Mouse (Mus musculus) kidney, postnatal 0 days (tissue): ENCODE data around the gene Tstd2. TPM values are rescaled to one million over a fixed set of nuclear protein-coding genes. Genes with fewer than 3 reads are reported as not detected.

Source experiments
- ATAC-seq: fragments of 200-750 bp; cut with Nextera tagmentation; replicated peaks from 2 replicates; pipeline ENCODE4 v1.8.0; 2017; ENCODE audit warnings: low read depth, moderate number of reproducible peaks, moderate TSS enrichment, moderate library complexity; ENCODE audit not compliant: low FRiP score
- DNase-seq: peaks from one replicate; pipeline ENCODE4 v3.0.0-alpha.2; 2016; ENCODE audit warnings: low spot score
- H3K27ac ChIP-seq: fragments of 300-500 bp; sonication (generic); 2 replicates; pipeline ENCODE4 v1.5.1; 2014; ENCODE audit warnings: mild to moderate bottlenecking
- H3K27me3 ChIP-seq: fragments of 300-500 bp; sonication (generic); 2 replicates; pipeline ENCODE4 v1.6.1; 2014; ENCODE audit warnings: low read length, mixed read lengths; ENCODE audit not compliant: insufficient read depth
- H3K36me3 ChIP-seq: fragments of 300-500 bp; sonication (generic); 2 replicates; pipeline ENCODE4 v1.6.1; 2014; ENCODE audit warnings: low read length, mixed read lengths; ENCODE audit not compliant: insufficient read depth
- H3K4me1 ChIP-seq: fragments of 300-500 bp; sonication (generic); replicated peaks from 2 replicates; pipeline ENCODE4 v1.6.1; 2014; ENCODE audit warnings: antibody characterized with exemption, low read length, mixed read lengths; ENCODE audit not compliant: insufficient read depth
- H3K4me2 ChIP-seq: fragments of 300-500 bp; sonication (generic); 2 replicates; pipeline ENCODE4 v1.6.1; 2014; ENCODE audit warnings: mild to moderate bottlenecking, low read length, moderate library complexity, mixed read lengths
- H3K4me3 ChIP-seq: fragments of 300-500 bp; sonication (generic); replicated peaks from 2 replicates; pipeline ENCODE4 v1.5.1; 2014; ENCODE audit warnings: low read depth, low read length
- H3K9ac ChIP-seq: fragments of 300-500 bp; sonication (generic); 2 replicates; pipeline ENCODE4 v1.6.1; 2014; ENCODE audit warnings: low read depth, low read length
- H3K9me3 ChIP-seq: fragments of 300-500 bp; sonication (generic); replicated peaks from 2 replicates; pipeline ENCODE4 v1.6.1; 2016; ENCODE audit warnings: low read length, inconsistent platforms, mixed read lengths
- CTCF ChIP-seq: IDR thresholded peaks from 2 replicates; pipeline ENCODE4 v1.5.1; 2016; ENCODE audit warnings: antibody characterized with exemption, low read depth, mild to moderate bottlenecking, moderate library complexity
- WGBS: fragments of 180-500 bp; shearing (Covaris S2); extraction: QIAGEN DNeasy Blood & Tissue Kit; methylation state at CpG from one replicate; pipeline ENCODE4 v1.1.7; 2014; 5-methylcytosine and 5-hydroxymethylcytosine counted together
- polyA plus RNA-seq: library from polyadenylated mRNA; unstranded; fragments of >200 nt; fragmentation: Nextera tagmentation; extraction: Ambion mirVana; gene quantifications from 2 replicates; pipeline ENCODE4 v1.2.1, GENCODE M21; 2015

Tstd2 gene
- polyA plus RNA-seq, 1 experiment from 2014 or later, result 23.5 TPM

DNA sequence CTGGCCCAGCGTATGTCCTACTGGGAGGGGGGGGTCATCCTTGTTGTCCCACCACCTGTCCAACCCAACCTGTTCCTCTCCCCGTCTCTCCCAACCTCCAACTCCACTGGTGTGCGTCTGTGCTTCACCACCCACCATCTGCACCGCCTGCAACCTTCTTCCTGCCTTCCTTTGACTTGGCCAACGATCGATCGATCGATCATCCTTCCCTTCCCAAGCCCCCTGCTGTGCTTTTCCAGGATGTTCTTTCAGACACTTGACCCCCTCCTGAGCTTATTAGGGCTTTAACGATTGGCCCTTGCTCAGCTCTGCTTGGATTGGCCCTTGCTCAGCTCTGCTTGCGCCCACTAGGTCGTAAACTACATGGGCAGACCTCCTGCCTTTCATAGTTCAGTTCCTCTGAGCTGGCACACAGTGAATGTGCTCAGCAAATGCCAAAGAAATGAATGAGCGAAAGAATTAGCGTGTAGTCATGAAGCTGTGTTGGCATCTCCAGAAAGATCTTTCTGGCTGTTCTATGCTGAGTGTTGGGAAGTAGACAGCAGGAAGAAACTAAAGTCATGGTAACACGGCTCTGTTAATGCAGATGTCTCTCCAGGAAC lies 48.9 kb downstream of the Tstd2 start:
- no peaks in the 10 kb centered on the region for H3K9me3 ChIP-seq
- 77% methylated on average over 14 of the region's 14 CpGs for WGBS

DNA sequence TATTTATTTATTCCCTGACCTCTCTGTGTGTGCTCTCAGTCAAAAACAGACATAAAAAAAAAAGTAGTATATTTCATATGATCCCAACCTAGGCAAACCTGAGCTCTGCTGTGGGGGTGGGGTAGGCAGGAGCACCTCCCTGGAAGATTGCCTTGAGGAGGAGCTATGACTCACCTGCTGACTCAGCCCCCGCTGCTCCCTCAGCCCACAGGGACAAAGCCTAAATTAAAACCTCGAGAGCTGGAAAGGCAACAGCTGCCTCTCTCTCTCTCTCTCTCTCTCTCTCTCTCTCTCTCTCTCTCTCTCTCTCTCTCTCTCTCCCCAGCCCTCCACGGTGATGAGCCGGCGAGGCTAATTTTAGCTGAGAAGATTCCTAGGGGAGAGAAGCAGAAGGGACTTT lies 50.6 kb downstream of the Tstd2 start:
- no peak overlapping the region for H3K4me3 ChIP-seq
- no peak for TF ChIP-seq CTCF
- H3K27me3 ChIP-seq, result no peaks in the 10 kb centered on the region
- H3K36me3 ChIP-seq, result no peaks in the 10 kb centered on the region
- ATAC-seq, result 0 out of 2 replicates have a peak, but pooled peaks have one; percentile 34
- no peak overlapping the region for H3K4me2 ChIP-seq
- no peak overlapping the region for H3K9ac ChIP-seq
- WGBS, result 12% methylated on average over 5 of the region's 5 CpGs
- H3K27ac ChIP-seq, result no peak overlapping the region
- H3K9me3 ChIP-seq, result no peaks in the 10 kb centered on the region
- peak; percentile 34 for DNase-seq
- peaks cover 11% of the 10 kb centered on the region; the same call in 1 of the 2 replicates for H3K4me1 ChIP-seq

More for the DNA sequence above, 48.9 kb downstream of the Tstd2 start:
- Histone ChIP-seq H3K27me3 (no peaks in the 10 kb centered on the region), H3K4me2 (no peak overlapping the region), H3K36me3 (no peaks in the 10 kb centered on the region), H3K27ac (no peak overlapping the region), H3K4me1 (peaks cover 11% of the 10 kb centered on the region; the same call in 1 of the 2 replicates), H3K4me3 (no peak overlapping the region), H3K9ac (no peak overlapping the region)
- ATAC-seq, result no peak
- TF ChIP-seq CTCF, result no peak
- no peak for DNase-seq

DNA sequence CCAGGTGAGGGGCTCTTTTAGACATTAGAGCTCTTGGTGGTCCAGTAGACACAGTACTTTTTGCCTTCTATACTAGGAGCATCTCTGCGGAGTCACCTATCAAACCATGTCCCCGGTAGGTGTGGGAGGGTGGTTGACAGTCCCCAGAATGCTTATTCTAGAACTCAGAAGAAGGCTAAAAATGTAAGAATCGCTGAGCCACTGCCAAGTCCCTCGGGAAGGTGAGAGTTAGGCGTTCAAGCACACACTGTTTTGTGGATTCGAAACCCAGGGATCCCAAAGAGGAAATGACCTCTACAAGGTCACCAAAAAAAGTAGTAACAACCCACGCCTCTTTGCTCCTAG lies 51.1 kb downstream of the Tstd2 start:
- Histone ChIP-seq H3K27ac (no peak overlapping the region), H3K27me3 (no peaks in the 10 kb centered on the region), H3K9me3 (no peaks in the 10 kb centered on the region), H3K9ac (no peak overlapping the region), H3K36me3 (no peaks in the 10 kb centered on the region), H3K4me1 (peaks cover 11% of the 10 kb centered on the region; the same call in 1 of the 2 replicates), H3K4me3 (no peak overlapping the region), H3K4me2 (no peak overlapping the region)
- DNase-seq (no peak), ATAC-seq (no peak)
- TF ChIP-seq CTCF, result no peak
- 59% methylated on average over 7 of the region's 7 CpGs for WGBS

DNA sequence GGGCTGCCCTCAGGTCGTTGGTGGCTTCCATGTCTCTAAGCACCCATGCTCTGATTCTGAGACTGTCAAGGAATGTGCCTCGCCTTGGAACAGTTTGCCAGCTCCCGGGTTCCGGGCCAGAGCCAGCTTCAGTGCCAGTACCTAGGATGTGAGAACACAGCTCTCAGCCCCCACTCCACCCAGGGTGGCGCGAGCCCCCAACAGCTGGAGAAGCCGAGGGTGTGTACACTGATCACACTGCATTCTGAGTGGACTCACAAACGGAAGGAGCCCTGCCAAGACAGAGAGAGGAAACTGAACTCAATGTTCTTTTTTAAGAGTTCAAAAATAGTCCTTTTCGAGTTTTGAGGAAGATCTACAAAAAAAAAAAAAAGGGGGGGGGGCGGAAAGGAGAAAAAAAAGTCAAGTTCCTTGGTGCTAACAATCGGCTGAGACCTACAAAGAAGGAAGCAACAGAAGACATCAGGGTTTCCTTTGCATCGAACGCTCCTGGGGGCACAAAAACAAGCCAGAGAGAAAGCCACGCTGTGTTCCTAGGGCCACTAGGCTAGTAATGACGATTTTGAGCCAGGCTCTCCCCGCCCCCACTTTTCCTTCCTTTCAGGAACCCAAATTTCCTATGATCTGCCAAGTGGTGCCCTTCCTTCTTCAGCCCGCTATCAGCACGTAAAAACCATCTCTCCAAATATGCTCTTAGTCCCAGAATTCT lies 51.6 kb downstream of the Tstd2 start:
- Histone ChIP-seq H3K4me1 (peaks cover 11% of the 10 kb centered on the region; the same call in 1 of the 2 replicates), H3K9ac (no peak overlapping the region), H3K4me3 (no peak overlapping the region), H3K9me3 (no peaks in the 10 kb centered on the region), H3K4me2 (no peak overlapping the region), H3K36me3 (no peaks in the 10 kb centered on the region), H3K27ac (no peak overlapping the region), H3K27me3 (no peaks in the 10 kb centered on the region)
- ATAC-seq, result no peak
- DNase-seq, result no peak
- WGBS, result 75% methylated on average over 17 of the region's 18 CpGs
- TF ChIP-seq CTCF, result no peak

DNA sequence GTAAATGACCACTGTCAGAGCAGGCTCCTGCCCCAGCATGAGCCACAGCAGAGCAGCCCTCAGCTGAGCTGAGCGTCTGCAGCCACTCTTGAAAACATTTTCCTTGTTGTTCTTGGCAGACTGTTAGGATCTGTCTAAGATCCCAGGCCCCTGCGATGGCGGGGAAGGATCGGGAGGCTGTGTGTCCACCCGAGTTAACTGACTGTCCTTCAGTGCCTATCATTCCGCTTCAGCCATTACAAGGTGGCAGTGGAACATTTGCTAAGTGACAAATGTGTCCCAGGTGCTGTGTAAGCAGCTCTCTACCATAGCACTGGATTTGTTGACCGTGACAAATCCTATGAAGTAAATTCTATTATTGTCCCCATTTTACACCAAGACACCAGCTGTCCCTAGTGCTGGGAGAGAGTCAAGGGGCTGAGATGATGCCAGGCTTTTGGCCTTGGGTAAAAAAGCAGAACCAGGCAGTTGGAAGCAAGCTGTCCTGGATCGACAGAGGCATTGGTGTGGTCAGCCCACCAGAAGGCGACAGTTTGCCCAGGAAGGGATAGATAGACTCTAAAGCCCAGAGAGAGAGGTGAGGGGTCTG lies 53.2 kb downstream of the Tstd2 start:
- peak; percentile 49 for DNase-seq
- Histone ChIP-seq H3K4me2 (no peak overlapping the region), H3K9me3 (no peaks in the 10 kb centered on the region), H3K27me3 (no peaks in the 10 kb centered on the region), H3K4me3 (no peak overlapping the region), H3K27ac (no peak overlapping the region), H3K4me1 (peaks cover 11% of the 10 kb centered on the region; the same call in 1 of the 2 replicates), H3K36me3 (no peaks in the 10 kb centered on the region), H3K9ac (no peak overlapping the region)
- no peak for ATAC-seq
- 49% methylated on average over 9 of the region's 9 CpGs for WGBS
- no peak for TF ChIP-seq CTCF

DNA sequence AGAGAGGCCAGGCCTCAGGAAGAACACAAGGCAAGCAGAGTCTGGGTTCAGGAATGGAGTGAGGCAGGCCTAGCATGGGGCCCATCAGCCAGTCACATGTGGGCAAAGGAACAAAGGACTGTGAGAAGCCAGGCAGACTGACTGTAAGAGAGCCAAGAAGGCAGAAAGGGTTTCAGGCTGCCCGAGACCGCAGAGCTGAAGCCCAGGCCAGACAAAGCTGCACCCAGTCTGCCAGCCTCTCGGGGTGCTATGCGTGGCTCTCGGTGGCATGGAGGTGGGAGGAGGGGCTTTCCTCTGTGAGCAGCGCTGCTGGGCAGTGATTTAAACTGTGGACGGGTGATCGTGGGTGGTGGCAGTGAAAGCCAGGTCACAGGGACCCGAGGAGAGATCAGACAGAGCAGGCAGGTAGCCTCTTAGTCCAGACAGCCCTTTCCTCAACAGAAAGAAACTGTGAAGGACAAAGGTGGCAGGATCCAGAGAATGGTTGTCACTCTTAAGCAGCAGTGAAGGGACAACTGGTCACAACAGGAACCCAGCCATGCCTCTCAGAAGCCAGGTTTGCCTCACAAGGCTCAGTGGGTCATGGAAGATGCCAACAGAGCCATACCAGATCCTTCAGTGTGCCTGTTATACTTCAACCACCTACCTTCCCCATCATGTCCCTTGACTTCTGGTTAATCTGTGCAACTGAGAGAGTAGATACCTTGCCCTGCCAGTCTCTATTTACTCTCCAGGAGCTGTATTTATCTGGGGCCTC lies 53.9 kb downstream of the Tstd2 start:
- Histone ChIP-seq H3K4me1 (peaks cover 11% of the 10 kb centered on the region; the same call in 1 of the 2 replicates), H3K9ac (no peak overlapping the region), H3K9me3 (no peaks in the 10 kb centered on the region), H3K27ac (no peak overlapping the region), H3K4me3 (no peak overlapping the region), H3K36me3 (no peaks in the 10 kb centered on the region), H3K27me3 (no peaks in the 10 kb centered on the region), H3K4me2 (no peak overlapping the region)
- ATAC-seq, result no peak
- 72% methylated on average over 9 of the region's 9 CpGs for WGBS
- no peak for TF ChIP-seq CTCF
- no peak for DNase-seq
